Mouse (Mus musculus) NIH3T3 (cell line): ENCODE measurements around the gene Otud3.
"Not testable (repeated sequence)": the region's sequence is repeated elsewhere in the genome, so short reads cannot be mapped to it uniquely, and the experiment has no call there.

Experiments used
- DNase-seq: peaks from one replicate; pipeline ENCODE4 v3.0.0-alpha.2; 2012; ENCODE audit warnings: low read depth

Gene Otud3

DNA sequence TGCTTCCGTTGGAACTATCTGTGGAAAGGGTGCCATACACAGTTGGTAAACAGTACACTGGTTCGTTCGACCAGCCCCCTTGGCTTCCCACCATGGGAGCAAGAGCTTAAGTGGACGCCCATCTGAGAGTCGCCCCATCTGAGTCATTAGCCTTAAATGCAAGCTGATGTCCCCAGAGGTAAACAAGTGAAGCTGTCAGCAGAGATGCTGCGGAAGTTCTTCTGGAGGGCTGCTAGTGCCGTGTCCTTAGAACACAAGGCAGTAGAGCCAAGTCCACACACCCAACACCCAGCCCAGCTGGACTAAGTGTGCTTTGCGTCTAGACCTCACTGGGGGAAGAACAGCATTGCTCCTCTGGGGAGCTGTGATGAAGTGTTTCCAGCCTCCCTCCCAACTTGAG, 24.1 kb downstream of the Otud3 start:
- DNase-seq = no peak

GRCm38 (mm10) chr4:138889165-138889564, 24.6 kb downstream of the Otud3 start:
- no peak for DNase-seq

GRCm38 (mm10) chr4:138884261-138884660, 29.5 kb downstream of the Otud3 start:
- peak; percentile 86 for DNase-seq

DNA sequence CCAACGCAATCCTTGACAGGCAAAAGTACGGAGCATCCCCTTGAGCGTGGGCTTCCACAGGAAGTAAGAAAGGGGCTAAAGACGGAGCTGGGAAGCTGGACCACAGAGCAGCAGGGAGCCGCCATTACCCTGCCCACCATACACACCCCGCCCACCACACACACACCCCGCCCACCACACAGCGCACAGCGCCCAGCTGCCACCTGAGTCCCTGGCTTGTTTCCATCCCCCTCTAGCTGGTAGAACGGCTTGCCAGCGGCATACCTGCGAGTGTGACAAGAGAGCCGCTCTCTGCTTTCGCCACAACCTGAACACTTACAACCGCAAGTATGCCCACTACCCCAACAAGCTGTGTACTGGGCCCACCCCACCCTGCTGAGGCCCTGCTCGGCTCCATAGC, 31.6 kb downstream of the Otud3 start:
- no peak for DNase-seq

- DNase-seq = no peak
Observed at GRCm38 (mm10) chr4:138880811-138881584, 32.7 kb downstream of the Otud3 start.

GRCm38 (mm10) chr4:138879808-138880207, 33.9 kb downstream of the Otud3 start:
- DNase-seq = no peak

GRCm38 (mm10) chr4:138878783-138879182, 35.0 kb downstream of the Otud3 start:
- no peak for DNase-seq

GRCm38 (mm10) chr4:138877731-138878130, 36.0 kb downstream of the Otud3 start, which contains the start of gene Pla2g2e:
Gene Pla2g2e, plus strand, starts transcription at chr4:138877942.
- peak; percentile 52 for DNase-seq

DNA sequence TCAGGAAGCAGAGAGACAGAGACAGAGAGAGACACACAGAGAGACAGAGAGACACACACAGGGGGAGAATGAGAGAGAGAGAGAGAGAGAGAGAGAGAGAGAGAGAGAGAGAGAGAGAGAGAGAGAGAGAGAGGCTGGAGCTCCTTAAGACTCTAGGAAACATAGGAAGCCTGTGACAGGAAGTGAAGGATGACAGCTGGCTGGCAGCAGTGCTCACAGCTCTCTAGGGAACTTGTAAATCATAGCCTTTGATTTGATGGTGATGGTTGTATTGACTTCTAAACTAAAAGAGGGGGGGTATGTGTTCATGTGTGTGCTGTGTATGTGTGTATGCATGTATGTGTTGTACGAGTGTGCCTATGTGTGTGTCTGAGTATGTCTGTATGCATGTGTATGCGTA, 37.8 kb downstream of the Otud3 start:
- DNase-seq = no peak

- not testable (repeated sequence) for DNase-seq
Observed at GRCm38 (mm10) chr4:138875275-138875674, 38.5 kb downstream of the Otud3 start.

DNA sequence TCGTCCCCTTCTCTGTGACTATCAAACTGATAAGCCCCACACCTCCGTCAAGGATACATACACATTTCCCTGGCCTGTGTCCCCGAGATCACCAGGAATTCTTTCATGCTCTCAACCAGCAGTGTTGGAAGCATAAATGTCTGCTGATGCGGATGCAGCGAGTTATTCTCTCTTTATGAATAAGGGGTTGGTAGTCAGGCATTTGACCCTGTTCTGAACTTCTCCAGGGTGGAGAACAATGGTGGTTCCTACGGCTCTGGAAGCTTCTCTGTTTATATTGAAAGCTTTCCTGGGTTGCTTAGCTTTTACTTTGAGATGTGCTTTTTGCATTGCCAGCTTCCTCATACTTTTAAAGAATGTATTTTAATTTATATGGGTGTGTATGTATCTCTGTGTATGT, 39.9 kb downstream of the Otud3 start, which contains the start of gene Gm13030:
Gm13030 (minus strand) TSS at position 101 of the 400 bp plus-strand sequence.
- no peak for DNase-seq

GRCm38 (mm10) chr4:138868666-138869065, 45.1 kb downstream of the Otud3 start:
- no peak for DNase-seq

GRCm38 (mm10) chr4:138866413-138866812, 47.3 kb downstream of the Otud3 start:
- peak; percentile 80 for DNase-seq

DNA sequence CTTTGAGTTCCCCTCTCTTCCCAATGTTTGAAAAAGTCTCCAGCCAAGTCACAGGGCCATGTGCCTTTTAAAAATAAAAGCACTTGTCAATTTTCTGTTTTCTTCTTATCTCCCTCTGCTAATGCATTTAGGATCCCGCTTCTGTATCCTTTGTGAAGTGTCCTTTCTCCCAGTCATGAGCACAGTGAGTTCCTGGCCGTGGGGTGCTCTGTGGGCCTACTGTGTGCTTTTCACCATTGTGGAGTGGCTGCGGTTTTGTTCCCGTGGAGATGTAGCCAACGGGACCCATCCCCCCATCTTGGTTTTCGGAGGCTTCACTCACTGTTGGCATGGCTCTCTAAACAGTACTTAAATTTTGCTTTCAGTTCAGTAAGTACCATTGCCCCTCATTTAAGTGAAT, 47.8 kb downstream of the Otud3 start:
- no peak for DNase-seq

- DNase-seq = no peak
Observed at GRCm38 (mm10) chr4:138865092-138865491, 48.7 kb downstream of the Otud3 start.

DNA sequence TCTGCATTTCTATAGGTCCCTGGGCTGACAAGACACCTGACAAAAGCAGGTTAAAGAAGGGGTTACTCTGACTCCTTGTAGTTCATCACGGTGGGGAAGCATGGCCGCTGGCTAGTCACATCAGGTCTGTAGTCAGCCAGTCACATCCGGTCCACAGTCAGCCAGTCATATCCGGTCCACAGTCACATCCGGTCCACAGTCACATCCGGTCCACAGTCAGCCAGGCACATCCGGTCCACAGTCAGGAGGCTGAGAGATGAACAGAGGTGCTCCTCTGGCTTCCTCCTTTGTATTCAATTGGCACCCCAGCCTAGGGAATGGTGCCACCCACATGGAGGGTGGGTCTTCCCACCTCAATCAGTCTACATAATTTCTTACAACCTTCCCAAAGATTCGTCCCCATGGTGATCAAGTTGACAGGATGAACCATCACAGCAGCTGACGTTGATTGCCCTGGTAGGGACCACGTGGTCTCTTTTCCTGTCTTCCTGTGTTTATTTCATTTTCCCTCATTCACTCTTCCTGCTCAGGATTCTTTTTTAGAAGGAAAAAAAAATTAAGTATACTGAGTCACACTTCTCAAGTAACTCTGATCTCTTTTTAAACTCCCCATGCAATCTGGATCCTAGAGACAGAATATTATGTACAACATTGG, 50.3 kb downstream of the Otud3 start, which contains the start of gene Pla2g5:
Pla2g5 (minus strand) TSS at position 139 of the 655 bp plus-strand sequence.
- DNase-seq = no peak

DNA sequence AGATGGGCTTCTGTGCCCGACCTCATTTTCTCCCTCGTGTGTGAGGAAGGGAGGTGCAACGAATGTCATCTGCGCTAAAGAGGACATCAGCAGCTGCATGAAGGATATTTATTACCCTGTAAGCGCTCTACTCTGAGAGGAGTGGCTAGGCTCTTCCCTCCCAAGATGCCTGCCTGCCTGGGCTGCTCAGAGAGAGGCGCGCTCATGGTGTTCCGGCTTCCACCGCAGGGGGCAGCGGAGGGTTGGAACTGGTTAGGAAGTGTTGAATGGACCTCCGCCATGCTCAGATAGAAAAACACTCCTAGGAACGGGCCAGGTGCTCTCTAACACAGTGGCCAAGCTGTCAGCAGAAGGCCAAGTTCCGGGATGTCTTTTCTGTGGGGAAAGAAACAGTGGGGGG, 54.0 kb downstream of the Otud3 start:
- DNase-seq = peak; percentile 20

- DNase-seq = no peak
Observed at GRCm38 (mm10) chr4:138859245-138859644, 54.5 kb downstream of the Otud3 start.

DNA sequence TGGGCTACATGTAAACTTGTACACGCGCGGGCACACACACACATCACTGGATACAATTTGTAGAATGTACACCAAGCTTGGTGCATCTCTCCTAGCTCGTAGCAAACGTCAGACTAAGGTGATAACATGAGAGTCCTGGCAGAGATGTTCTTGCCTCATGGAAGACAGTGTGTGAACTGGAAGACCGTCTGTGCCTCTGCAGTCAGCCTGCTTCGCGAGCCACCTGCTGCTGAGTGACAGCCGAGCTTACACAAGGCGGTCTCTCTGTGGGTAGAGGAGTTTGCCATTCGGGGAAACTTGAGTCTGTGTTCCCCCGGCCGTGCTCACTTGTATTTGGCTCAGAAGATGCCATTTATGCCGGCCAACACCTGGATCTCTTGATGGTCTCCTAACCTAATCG, 55.3 kb downstream of the Otud3 start:
- DNase-seq = no peak

- DNase-seq = no peak
Observed at GRCm38 (mm10) chr4:138857576-138857975, 56.2 kb downstream of the Otud3 start.

GRCm38 (mm10) chr4:138856491-138856890, 57.3 kb downstream of the Otud3 start:
- DNase-seq = peak; percentile 79

DNA sequence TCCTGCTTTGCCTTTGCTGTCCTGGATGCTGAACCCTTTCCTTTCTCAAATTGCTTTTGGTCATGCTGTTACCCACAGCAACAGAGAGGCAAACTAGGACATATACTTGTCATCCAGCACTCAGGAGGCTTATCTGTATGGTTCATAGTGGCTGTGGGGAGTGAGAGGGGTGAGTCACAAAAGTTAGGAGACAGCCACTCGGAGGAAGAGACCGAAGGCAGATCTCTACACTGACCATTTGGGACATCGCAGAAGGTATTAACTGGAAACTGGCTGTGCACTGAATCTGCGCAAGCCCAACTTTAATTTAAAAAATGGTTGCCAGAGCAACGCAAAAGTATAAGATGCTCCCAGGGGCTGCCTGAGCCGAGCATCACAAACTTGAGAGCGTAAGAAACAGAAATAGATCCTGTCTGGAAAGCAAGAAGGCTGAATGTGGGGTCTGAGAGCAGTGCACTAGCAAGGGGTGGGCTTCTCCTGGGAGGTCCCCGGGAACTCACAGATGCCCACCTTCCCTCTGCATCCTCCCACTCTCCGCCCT, 58.6 kb downstream of the Otud3 start:
- DNase-seq = no peak

DNA sequence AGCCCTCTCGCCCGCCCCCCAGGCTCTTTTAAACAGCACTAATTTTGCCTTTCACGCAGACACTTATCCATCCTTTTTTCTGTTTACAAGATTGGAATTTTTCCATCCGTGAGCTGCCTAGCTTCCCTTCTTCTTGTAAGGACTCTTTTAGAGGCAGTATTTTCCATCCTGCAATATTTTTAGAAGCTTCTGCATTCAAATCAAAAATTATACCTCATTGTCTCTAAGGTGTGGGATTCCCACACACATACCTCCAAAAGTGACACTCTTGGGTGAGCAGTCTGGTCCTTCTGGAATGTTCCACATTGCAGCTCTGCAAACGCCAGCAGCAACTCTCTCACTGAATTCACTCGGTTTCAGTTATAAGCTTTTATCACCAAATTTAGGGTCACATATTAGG, 60.8 kb downstream of the Otud3 start:
- DNase-seq = no peak
